Mouse (Mus musculus) myocyte (in vitro differentiated cells): Measurements from ENCODE around the gene Pctp.

Experiments
- E2F4 ChIP-seq: IDR thresholded peaks from one replicate; pipeline ENCODE4 v1.6.1; 2011; ENCODE audit warnings: mild to moderate bottlenecking, control low read depth, moderate library complexity; ENCODE audit not compliant: insufficient read depth
- MAX ChIP-seq: IDR thresholded peaks from one replicate; pipeline ENCODE4 v1.6.1; 2011; ENCODE audit warnings: low read depth, mild to moderate bottlenecking, control low read depth
- MYOG ChIP-seq, 3 experiments: IDR thresholded peaks; one replicate each; pipeline ENCODE4 v1.6.1; 2011; ENCODE audit warnings: control low read depth in 2 of 3, low read depth in 2 of 3, mild to moderate bottlenecking in 2 of 3; ENCODE audit not compliant: insufficient read length in 2 of 3, control insufficient read depth in 1 of 3, insufficient read depth in 1 of 3
- POLR2A ChIP-seq: IDR thresholded peaks from one replicate; pipeline ENCODE4 v1.6.1; 2011; ENCODE audit warnings: low read depth, mild to moderate bottlenecking, control low read depth, moderate library complexity; ENCODE audit not compliant: insufficient read length
- POLR2AphosphoS2 ChIP-seq: IDR thresholded peaks from one replicate; pipeline ENCODE4 v1.6.1; 2011; ENCODE audit warnings: low read depth, control low read depth; ENCODE audit not compliant: insufficient read length
- SRF ChIP-seq: IDR thresholded peaks from one replicate; pipeline ENCODE4 v1.6.1; 2011; ENCODE audit warnings: low read depth; ENCODE audit not compliant: control insufficient read depth, insufficient read length
- TCF12 ChIP-seq: IDR thresholded peaks from one replicate; pipeline ENCODE4 v1.6.1; 2011; ENCODE audit warnings: mild to moderate bottlenecking, control low read depth; ENCODE audit not compliant: poor library complexity, insufficient read depth, severe bottlenecking

- TF ChIP-seq SRF (no peak), POLR2AphosphoS2 (no peak), POLR2A (no peak), MAX (no peak), MYOG (IDR thresholded peaks at IDR 0.05; ENCODE audit: control insufficient read depth in 1 of 3, insufficient read depth in 1 of 3, insufficient read length in 2 of 3, low read depth in 2 of 3) (no peak), TCF12 (no peak), E2F4 (no peak)
Observed at GRCm38 (mm10) chr11:90019161-90019560, 16.5 kb upstream of the Pctp start.
